Mouse (Mus musculus) ES-Bruce4 (cell line): ENCODE measurements around the gene Zfp385b.

Experiments
- CTCF ChIP-seq: IDR thresholded peaks from one replicate; pipeline ENCODE4 v1.8.1; 2011; ENCODE audit warnings: low read depth, low read length
- EP300 ChIP-seq: IDR thresholded peaks from 2 replicates; pipeline ENCODE4 v1.6.1; 2011; ENCODE audit warnings: low read depth, low read length; ENCODE audit not compliant: insufficient read depth

DNA sequence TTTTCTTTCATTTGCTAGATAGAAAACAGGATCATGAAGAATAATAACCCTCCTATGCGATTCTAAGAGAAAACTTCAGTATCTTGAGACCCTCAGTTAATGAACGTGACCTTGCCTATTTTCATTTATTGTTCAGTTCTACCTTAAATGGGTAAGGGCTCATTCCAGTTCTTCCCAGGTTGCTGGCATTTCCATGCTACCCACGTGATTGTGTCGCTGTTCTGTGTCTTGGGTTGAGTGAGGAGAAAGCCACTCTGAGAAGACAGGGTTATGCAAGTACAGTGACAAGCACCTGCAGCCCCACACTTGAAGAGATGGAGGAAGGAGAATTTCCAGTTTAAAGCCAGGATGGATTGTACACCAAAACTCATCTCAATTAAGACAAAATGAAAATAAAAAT lies 98.6 kb downstream of the Zfp385b start:
- TF ChIP-seq EP300 (no peak), CTCF (no peak)
